Mouse (Mus musculus) spleen, adult 2 months (tissue): Measurements from ENCODE around the gene 4930539E08Rik.

Experiments used
- CTCF ChIP-seq: fragments of 200-500 bp; IDR thresholded peaks from 2 replicates; pipeline ENCODE4 v1.5.1; 2011; ENCODE audit warnings: mild to moderate bottlenecking, inconsistent platforms; ENCODE audit not compliant: insufficient read depth, insufficient read length, insufficient replicate concordance; ENCODE audit errors: extremely low read depth
- POLR2A ChIP-seq: fragments of 200-500 bp; IDR thresholded peaks from 2 replicates; pipeline ENCODE4 v1.6.1; 2011; ENCODE audit warnings: low read depth, low read length, inconsistent platforms

DNA sequence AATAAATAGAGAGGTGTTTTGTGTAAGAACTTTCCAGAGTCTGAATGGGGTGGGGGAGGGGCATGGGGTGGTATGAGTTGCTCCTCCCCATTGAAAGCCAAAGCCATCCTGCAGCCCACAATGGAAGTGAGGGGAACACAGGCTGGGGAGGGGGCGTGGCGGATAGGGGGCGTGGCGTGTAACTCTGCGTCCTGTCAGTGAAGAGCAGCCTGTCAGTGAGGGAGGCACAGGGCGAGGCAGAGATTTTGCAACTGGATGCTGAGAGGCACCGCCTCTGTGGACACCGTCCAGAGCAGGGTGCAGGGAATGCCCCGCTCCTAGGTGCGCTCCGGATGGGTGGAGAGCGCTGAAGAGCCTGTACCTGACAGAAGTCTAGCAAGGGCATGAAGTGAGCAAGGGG is 56.9 kb downstream of the 4930539E08Rik start, which contains the start of gene Pnpla1:
- no peak for TF ChIP-seq CTCF
- no peak for TF ChIP-seq POLR2A
